Mouse (Mus musculus) layer of hippocampus, postnatal 36 days (tissue): ENCODE measurements around the gene Elmod1. TPM values are rescaled to one million over a fixed set of nuclear protein-coding genes. Genes with fewer than 3 reads are reported as not detected.

Experiments
- DNase-seq, 2 experiments: peaks; one replicate each; pipeline ENCODE4 v3.0.0; 2022
- total RNA-seq, 2 experiments: library from RNA; stranded (reverse); gene quantifications; 2 replicates each; pipeline ENCODE4 v1.2.3; 2021

Gene Elmod1
- total RNA-seq, 2 experiments from 2014 or later: 231 to 234 TPM

- DNase-seq: no peak
Observed at GRCm38 (mm10) chr9:53906798-53907197, 68.3 kb downstream of the Elmod1 start.

GRCm38 (mm10) chr9:53905418-53905817 is 69.7 kb downstream of the Elmod1 start:
- DNase-seq: no peak

DNA sequence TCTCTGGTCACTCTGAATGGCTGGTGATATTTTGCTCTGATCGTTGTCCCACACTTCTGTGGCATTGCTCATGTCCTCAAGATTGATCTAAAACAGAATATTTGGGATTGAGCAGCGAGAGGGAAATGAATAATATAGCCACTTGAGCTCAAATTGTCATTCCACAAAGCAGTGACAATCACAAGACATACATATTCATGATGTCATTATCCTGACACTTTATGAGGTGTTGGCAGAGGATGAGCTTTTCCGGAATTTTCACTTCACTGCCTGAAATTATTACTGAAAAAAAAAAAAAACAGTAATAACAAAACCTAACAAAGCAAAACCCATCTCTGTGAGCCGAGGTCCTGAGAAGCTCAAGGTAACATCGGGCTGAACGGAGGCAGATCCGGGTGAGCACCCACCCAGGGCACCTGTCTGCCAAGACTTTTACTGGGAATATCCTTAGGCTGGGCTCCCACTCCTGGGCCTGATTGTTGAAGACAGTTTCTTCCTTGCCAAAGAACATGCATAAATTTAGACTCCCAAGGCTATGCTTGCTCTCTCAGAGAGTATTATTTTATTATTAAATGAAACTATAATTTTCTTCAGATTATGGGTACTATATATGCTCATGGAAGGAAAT is 71.8 kb downstream of the Elmod1 start:
- DNase-seq: no peak

GRCm38 (mm10) chr9:53899836-53900235 is 75.3 kb downstream of the Elmod1 start:
- peak; percentile 49 to 69 for DNase-seq

DNA sequence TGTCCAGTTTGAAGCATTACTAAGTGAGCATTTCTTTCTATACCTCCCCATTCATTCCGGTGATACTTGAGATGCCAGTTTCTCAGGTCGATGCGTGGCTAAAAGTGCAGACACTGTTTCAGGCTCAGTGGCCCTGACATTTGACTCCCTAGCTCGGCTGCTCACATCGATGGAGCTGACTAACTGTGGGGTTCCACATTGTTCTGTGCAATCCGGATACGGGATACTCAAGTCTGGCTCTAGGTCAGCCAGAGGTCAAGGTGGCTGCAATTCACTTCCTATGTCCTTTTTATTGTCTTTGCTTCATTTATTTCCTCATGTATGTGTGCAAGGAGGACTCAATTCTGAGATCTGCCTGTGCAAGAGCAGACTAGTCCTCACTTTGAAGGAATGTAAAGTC is 79.3 kb downstream of the Elmod1 start:
- DNase-seq: no peak

DNA sequence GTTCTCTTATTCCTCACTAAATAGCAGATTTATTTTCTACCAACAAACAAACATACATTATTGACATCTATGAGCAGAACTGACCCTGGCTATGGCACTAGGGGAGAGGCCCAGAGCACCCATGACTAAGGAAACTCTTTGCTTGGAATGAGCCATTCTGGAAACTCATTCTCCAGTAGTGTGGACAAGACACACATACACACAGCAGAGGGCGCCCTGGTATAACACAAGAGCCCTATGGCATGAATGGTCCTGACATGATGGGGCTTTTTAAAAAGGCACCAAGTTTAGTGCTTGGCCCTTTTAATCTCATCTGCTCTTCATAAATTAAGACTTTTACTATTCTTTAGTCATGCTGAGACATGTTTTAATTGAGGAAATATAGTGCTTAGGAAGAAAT is 85.0 kb downstream of the Elmod1 start:
- peak; percentile 56 to 69 for DNase-seq

GRCm38 (mm10) chr9:53883588-53884280 is 91.4 kb downstream of the Elmod1 start:
- no peak for DNase-seq

GRCm38 (mm10) chr9:53877423-53877822 is 97.7 kb downstream of the Elmod1 start:
- DNase-seq: no peak

DNA sequence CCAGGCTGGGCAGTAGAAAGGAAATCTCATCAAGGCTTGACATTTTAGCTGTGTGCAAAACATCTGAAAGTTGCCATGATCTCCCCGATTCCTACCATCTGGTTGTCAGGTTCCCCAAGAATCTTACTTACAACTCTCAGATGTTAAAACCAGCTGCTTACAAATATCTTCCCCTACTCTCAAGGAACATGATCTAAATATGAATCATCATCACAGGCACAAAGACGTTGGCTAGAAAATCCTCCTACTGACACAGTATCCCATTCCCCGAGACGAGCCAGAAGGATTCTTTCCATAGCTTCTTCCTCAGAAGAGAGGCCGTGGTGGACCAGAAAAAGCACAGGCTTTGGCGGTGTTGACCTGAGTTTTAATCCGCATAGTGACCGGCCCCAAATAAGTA is 101.9 kb downstream of the Elmod1 start:
- DNase-seq: no peak

Other genes starting within 250 kb of the Elmod1 start
- 1 to 10 TPM; 3.6 to 4.4 TPM for gene Slc35f2, start 203.8 kb downstream of the Elmod1 start, total RNA-seq
- under 1 TPM; 0.35 to 0.58 TPM for gene Sln, start 125.1 kb downstream of the Elmod1 start, total RNA-seq
- 10 to 100 TPM; 27.2 to 30.2 TPM for gene Tnfaip8l3, start 93.1 kb upstream of the Elmod1 start, total RNA-seq